Mouse (Mus musculus) cerebellum, postnatal 25 days (tissue): ENCODE results near the gene Rgp1.
"Not testable (repeated sequence)": the region's sequence is repeated elsewhere in the genome, so short reads cannot be mapped to it uniquely, and the experiment has no call there.

Experiments used
- DNase-seq, 2 experiments: peaks; one replicate each; pipeline ENCODE4 v3.0.0; 2021; ENCODE audit warnings: mixed read lengths in 2 of 2

The Rgp1 gene

DNA sequence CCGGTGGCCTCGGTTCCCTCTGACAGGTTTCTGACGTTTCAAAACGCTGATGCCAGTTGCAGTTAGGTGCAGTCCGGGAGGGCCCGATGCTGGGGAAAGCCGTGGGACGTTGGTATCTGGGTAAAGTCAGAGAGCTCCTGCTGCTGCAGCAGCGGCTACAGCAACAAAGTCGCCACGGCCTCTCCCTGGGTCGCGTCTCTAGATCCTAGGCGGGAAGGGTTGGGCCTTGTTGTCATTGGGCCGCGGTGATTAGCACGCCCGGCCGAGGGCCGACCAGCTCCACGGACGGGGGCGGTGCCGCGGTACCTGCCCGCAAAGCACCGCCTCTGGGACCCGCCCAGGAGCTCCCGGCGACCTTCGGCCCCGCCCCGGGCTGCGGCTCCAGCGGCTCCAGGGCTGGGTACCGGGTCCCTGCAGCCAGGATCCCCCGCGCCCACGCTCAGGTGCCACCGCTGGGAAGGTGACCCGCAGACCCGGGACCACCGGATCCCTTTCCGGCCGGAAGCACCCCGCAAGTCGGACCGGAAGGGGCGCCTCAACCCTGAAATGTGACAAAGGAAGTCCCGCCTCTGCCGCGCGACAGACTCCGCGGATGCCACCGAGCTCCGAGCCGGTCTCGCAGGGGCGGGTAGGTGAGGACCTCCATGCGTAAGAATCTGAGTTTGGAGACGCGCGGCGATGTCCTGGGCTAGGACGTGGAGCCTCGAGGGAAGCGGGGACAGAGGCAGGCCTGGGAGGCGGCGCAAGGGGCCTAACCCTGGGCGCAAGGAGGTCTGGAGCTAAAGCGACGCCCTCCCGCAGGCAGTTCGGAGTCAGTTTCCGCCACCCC lies at the start of gene Rgp1, which contains the start of gene Gba2:
Gene Rgp1, plus strand, starts transcription at position 340 of the 829 bp plus-strand sequence.
Gene Gba2, minus strand, starts transcription at position 498 of the 829 bp plus-strand sequence.
- peak; percentile 92 to 94 for DNase-seq

DNA sequence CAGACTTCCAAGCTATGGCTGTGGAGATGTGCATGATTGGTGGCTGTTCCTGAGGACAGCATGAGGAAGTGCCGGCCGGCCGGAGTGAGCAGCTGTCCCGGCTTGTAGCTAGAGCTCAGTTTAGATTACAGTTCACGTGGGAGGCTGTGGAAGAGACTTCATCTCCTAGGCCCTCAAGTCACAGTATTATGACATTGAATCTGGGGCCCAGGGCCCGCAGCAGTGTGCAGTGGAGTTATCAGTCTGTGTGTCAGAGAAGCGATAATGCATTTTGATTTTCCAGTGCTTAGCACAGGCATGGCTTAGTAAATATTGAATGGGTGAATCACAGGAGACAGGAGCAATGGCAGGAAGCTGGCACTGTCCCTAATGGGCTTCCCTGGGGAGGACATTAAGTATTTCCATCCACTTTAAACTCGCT lies 48.4 kb upstream of the Rgp1 start:
- no peak for DNase-seq

DNA sequence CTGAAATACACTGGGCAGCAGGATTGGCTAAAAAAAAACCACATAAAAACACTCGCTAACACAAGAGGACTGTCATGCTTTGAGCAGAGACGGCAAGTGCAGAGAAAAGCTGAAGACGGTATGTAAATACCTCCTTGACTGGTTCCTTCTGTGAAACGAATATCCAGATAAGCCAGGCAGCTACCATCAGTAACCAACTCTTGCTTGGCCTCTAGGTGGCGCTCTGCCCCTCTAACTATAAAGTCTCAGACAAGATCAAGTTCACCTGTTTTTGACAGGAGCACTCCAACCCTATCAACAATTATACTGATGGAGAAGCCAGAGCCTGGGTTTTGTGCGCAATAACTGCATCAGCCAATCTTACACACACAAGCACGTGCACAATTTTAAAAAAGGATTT lies 47.9 kb upstream of the Rgp1 start:
- DNase-seq = peak; percentile 79 to 89

DNA sequence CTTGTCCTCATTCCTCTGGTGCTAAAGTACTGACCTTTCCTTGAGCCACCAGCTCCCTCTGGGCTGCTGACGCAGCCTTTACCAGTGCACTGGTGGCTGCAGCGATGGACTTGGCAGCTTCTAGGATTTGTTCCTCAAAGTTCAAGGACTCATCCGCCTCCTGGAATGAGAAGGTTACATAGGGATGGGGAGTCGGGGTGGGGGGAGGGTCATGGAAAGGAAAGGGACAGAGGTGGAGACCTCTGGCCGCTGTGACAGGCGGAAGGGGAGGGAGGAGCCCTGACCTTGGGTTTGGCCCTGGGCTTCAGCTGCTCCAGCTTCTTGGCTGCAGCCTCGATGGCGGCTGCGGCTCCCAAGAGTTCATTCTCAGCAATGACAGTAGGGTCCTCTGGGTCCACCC lies 45.2 kb upstream of the Rgp1 start:
- no peak for DNase-seq

DNA sequence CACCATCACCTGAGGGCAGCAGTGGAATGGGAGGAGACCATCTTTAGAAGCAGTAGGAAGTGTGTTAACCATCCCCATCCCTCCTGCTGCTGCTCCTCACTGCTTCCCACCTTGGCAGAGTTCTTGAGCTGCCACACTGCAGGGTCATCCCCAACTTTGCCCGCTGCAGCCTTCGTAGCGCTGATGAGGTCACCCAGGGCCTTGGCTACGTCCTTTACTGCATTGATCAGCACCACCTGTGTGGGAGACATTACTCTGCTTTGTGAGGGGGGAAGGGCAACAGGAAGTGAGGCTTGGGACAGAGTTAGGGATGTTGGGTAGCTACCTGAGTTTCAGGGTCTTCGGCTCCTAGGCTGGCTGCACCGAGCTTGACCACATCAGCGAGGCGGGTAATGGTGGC lies 42.9 kb upstream of the Rgp1 start:
- no peak for DNase-seq

DNA sequence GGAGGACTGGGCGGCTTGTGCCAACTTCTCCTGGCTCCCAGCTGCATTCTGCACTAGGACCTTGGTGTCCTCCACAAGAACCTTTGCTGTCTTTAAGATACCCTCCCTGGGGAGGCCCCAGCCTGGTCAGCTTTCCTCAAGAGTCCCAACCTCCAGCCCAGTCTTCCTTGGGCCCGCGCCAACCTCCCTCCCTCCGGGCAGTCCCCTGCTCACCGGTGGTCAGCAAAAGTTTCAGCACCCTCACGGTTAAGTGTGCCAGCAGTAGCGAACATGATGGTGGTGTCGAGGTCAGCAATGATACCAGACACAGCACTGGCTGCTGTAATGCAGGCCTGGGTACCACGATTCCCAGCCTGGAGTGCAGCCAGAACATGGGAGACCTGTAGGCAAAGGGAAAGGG lies 42.5 kb upstream of the Rgp1 start:
- DNase-seq = no peak

DNA sequence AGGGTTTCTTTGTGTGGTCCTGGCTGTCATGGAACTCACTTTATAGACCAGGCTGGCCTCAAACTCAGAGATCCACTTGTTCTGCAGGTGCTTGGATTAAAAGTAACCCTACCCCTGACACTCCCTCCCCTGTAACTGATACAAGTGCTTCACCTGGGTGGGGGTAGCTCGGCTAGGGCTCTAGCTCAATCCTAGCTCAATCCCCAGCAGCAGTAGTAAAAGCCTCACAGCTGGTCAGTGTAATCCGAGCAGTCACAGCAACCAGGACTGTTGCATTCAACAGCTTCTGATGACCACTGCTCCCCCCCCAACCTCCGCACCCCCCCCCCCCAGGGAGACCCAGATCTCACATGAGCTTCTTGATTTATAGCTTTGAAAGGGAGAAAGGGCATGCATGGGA lies 36.5 kb upstream of the Rgp1 start:
- DNase-seq = no peak

DNA sequence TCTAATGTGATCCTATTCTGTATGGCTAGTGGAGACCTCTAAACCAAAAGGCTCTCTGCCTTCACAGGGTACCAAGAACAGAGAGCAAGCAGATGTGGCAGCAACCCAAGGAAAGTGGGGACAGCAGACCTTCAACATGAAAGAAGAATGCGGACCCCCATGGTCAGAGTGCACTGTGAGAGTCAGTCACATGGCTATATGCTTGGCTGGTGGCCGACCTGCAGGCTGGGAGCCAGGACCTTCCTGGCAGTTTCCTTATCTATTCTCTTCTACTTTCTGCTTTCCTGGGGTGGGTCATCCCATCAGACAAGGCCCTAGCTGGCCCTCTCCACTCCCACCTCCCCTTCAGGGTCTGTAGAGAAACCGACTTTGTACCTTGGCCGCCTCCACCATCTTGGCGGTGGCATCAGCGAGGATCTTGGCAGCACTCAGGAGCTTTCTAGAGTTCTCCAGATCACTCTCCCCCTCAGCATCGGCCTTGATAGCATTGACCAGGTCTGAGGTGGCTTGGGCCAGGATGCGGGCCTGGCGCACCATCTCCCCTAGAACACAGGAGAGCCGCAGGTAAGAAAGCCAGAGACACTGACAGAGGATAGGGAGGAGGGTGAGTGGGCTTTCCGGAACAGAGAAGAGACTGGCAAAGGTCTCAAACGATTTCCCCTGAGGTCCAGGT lies 32.0 kb upstream of the Rgp1 start:
- DNase-seq = no peak

DNA sequence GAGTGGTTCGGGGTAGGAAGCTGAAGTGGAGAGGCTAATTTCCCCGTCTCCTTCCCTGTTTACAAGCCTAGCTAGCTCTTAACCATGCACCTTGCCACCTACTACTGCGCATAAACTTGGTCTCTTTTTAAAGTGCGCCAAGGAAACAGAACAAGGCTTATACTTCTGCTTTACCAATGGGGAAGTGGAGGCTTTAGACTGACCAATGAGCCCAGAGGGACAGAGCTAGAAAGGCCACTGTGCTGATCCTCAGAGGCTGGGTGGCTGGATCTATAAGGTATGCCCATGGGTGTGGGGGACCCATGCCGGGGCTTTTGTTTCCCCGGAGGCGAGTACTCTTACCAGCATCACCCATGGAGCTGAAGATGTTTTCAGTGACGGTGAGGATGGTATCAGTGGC lies 31.4 kb upstream of the Rgp1 start:
- DNase-seq = no peak

DNA sequence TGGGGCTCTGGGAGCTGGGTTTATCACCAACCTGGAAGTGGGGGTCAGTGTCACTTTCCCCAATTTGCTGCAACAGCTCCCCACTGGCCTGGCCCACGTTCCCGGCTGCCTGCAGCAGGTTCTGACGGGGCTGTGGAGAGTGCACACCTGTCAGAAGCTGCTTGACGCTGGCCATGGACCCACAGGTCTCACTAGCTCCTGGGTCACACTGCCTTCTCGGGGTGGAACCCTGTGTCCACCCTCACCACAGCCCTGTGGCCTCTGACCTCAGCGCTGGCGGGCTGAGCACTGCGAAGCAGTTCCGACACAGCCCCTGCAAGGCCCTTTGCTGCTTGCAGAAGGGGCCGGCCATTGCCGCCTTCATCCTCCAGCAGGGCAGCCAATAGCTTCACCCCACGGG lies 29.5 kb upstream of the Rgp1 start:
- no peak for DNase-seq

DNA sequence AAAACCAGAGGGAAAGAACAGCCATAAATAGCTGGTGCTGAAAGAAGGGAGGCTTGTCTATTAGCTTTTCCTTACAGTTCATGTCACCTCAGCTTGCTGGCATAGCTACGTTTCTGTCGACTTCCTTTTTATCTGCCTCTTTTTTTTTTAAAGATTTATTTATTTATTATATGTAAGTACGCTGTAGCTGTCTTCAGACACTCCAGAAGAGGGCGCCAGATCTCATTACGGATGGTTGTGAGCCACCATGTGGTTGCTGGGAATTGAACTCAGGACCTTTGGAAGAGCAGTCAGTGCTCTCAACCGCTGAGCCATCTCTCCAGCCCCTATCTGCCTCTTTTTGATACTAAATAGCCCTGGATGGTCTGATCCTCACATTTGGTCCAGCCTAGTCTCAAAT lies 26.7 kb upstream of the Rgp1 start:
- DNase-seq = not testable (repeated sequence)

DNA sequence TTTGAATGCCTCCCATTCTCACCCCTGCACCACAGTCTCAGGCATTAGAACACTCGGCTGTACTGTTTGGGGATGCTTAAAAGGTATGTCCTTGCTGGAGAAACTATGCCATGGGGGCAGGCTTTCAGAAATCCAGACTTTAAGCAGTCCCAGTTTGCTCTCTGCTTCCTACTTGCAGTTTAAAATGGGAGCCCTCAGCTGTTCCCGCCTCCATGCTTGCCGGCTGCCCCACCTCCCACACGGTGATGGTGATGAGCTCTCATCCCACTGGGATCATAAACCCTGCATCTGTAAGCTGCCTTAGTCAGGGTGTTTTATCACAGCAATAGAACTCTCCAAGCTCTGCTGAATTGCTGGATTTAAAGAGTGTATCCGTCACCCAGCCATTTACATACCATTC lies 26.1 kb upstream of the Rgp1 start:
- DNase-seq = no peak

DNA sequence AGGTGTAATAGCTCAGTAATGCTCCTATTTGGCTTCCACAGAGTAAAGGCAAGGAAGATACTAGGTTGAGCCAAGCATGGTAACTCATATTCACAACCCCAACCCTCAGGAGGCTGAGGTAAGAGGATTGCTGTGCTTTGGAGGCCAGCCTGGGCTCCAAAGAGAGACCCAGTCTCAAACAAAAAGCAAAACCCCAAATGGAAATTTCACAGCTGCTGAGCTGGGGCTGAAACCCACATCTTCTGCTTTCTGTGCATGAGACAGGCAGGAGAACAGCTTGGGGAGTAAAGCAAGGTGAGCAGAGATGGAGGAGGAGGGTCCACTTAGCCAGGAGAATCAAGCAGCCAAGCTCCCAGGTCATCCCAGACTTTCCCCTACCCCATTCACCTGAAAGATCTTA lies 24.6 kb upstream of the Rgp1 start:
- no peak for DNase-seq

DNA sequence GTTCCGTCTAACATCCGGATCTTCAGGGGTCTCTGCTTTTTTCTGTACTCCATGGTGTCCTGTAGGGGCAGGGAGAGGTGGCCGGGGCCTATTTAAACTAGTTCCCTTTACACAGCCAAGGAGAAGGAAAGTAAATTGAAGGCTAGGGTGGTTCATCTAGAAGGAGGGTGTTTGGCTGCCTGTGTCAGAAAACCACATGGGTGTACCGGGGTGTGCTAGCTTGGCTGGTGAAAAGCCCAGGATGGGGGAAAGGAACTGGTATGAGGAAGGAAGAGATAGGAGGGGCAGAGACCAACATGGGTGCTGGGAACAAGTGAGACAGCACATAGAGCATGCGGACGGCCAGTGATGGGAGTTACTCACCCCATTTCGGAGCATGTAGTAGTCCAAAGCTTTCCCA lies 22.6 kb upstream of the Rgp1 start:
- DNase-seq = no peak

DNA sequence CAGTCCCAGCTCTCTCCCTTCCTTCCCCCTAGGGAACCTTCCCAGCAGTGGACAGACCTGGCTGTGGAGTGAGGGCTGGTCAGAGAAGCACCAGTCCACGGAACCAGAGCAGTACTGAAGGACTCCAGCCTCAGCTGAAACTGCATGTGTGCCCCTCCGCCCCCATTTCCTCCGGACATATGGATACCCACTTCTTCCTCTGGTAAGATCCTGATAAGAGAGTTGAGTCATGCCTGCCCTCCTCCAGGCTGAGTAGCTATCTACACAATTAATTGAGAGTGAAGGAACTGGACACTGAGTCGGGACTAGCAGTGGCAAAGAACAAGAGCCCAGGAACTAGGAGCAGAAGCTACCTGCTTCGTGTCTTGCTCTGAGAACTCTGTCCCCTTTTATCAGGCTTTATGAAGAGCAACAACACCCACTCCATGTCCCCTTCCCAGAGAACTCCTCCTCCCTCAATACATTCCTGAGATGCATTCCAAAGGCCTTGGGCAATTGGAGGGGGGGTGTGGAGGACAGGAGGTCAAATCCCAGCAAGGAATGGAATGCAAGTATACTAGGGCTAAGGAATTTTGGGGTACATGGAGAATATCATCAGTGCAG lies 20.4 kb upstream of the Rgp1 start:
- no peak for DNase-seq

DNA sequence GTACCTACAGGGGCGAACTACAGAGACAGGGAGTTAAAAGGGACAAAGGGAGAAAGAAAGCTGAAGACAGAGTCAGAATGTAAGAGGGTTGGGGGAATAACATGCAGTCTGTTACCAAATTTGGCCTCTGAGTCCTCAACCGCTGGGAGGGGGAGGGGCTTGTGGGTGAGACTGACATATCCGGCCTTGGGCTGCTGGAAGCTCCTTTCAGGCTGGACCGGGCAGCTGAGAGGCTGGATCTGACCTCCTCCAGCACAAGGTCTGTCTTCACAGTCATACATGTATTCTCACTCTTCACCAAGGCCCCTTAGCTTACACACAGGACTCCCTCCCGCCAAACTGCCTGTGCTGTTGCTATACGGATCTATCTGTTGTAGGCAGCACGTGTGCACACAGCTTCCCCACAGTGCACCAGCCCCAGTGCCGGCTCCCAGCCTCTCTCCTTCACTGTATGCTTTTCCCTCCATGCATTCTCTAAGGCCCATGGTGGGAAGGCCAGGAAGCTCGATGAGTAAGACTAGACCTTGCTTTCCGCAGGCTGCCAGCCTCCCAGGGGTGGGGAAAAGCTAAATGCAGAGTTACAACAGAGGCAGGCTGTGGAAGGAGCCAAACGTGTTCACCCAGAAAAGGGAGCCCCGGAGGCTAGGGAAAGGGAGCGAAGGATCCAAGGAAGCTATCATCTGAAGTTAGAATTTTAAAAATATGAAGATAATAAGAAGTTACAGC lies 19.7 kb upstream of the Rgp1 start:
- DNase-seq = peak in 1 of 2 experiments; percentile 31

DNA sequence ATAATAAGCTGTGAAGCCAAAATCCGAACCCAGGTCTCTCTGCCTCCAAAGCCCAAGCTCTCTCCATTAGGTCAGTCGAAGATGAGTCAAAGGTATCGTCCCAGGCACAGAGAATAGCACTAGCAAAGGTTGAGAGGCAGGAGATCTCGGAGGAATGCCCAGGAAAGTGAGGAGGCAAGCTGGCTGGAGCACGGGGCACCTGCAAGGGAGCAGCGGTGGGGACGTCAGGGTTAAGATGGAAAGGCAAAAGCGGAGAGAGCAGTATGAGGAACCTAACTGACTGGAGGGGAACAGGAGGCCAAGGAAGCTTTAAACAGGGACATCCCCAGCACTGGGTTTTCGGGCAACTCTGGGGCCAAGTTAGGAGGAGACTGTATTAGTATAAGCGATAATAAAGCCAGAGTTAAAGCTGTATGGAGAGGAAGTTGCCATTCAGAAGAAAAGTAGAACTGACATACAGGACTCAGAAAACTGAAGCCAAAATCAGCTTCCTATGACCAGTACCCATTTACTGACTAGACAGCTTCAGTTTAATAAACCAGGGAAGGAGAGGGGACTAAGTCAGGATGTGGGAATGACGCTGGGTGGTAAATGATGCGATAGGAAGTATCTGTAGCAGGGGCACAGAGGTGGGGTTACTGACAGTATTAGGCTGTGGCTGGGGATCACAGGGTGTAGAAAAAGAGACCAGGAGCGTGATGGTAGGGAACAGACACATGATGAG lies 18.8 kb upstream of the Rgp1 start:
- no peak for DNase-seq

DNA sequence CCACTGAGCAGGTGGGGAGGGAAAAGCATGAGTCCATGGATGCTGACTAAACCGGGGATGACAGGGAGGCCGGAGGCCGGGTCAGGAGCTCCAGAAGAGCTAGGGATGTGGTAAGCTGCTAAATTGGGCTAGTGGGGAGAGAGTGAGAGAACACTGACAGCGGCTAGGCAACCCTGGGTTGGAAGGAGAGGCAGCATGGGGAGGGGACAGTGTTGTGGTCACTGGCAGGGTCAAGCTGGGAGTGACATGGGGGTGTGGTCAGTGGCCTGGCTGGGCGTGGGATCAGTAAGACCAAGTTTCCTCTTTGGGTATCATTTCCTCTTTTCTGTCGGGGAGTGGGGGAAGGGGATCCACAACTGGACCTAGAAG lies 18.3 kb upstream of the Rgp1 start:
- no peak for DNase-seq

DNA sequence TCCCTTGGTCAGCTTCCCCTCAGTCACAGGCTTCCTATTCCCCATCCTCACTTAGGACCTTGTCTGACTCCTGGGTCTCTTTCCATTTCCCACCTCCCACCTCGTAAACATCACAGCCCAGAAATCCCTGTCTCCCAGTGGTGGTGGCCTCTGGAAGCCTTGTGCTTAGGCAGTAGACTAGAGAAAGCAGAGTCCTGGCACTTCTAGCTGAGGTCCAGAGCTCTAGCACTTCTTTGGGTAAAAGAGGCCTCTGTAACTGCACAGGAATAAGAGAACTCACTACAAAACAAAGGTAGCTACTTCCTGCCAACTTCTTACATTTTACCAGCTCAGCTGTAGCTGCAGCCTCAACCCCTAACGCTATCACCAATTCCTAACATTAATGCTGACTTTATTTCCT lies 17.5 kb upstream of the Rgp1 start:
- no peak for DNase-seq

DNA sequence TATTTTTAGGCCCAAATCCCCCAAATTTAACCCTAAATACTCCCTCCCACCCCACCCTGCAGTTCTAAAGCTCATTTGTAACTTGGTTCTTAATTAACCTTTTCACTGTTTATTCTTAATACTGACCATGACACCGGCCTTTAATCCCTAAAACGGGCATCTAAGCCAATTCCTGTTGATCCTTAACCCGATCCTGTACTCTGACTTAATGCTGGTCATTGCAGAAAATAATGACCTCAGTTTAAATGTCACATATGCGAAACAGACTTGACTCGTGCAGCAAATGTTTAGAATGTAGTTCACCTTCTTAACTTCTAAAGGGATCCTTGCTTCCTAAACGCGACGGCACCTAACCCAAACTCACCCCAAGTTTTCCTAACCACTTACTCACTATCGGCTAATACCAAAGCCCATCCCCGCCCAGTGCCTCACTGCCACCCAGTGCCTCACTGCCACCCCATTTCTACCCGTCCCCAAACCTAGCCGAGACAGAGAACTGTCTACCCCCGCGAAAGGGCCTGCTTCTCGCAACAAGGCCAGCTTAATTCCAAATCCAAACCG lies 17.0 kb upstream of the Rgp1 start:
- no peak for DNase-seq

DNA sequence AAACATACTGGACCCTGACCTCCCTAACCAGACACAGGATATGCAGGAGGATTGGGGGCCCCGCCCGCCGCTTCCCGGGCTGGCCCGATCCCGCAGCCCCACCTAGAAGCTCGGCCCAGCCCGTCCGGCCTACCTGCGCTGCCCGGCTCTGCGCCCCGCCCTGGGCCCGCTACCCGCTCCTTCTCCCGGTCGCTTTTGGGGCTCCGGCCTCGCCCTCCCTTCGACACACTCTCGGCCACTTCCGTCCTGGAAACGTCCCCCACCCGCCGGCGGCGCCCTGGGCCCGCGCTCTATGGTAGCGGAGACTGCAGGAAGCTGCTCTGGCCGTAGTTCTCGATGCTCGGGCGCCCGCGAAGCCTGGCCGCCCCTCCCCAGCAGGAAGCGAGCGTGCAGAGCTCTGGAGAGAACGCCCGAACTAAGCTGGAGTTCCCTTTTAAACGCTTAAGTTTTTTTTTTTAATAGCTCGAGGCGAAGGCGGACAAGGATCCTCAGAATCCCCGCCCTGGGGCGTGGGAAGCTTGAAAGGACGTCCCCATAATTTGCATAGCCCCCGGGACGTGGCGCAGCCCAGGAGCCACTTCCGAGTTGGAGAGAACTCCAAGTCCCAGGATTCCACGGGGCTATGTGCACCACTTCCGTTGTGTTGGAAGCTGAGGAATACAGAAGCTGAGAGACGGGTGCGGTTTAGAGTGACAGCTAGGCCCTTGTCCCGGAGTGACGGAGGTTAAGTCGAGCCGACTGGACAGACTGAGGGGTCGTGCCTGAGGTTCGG lies 16.3 kb upstream of the Rgp1 start, which contains the start of the genes Creb3 and Tln1:
Gene Creb3, plus strand, starts transcription at position 336 of the 772 bp plus-strand sequence.
Gene Tln1, minus strand, starts transcription at position 695 of the 772 bp plus-strand sequence.
- peak; percentile 96 for DNase-seq
